14 mouse cellular contexts compared by ENCODE assay signal in genomic region chr11:86623402-86624010, GRCm38 (mm10).
DNase-seq lines count a peak whose midpoint lies in the region; ATAC-seq and TF ChIP-seq lines count a peak whose summit lies in the region.
"Had no signal": no experiment of that assay in that cellular context is flagged by ENCODE, and none has a peak within 500 bp of the region (broad histone marks: within the 10 kb centered on the region; RNA-seq: fewer than 3 reads in every experiment).

No protein-coding gene starts in this region.

- H3K4me3 ChIP-seq in heart, embryonic 16.5 days (ENCODE audit: low read length), result no peak overlapping the region
- peak overlapping the region; percentile 86 for H3K4me3 ChIP-seq in megakaryocyte, embryonic 14.5 days (replicated peaks)
- no peak overlapping the region for H3K4me3 ChIP-seq in intestine, postnatal 0 days (ENCODE audit: low read depth, low read length)
- no peak overlapping the region for H3K4me3 ChIP-seq in stomach, postnatal 0 days (ENCODE audit: low read depth, low read length)
- H3K4me3 ChIP-seq: erythroblast, embryonic 14.5 days; midbrain, embryonic 13.5 days had no signal

- H3K27me3 ChIP-seq in heart, embryonic 16.5 days (ENCODE audit: control insufficient read depth, insufficient read depth, low read length), result no peaks in the 10 kb centered on the region
- H3K27me3 ChIP-seq in megakaryocyte, embryonic 14.5 days (replicated peaks), result no peaks in the 10 kb centered on the region
- H3K27me3 ChIP-seq in intestine, postnatal 0 days (replicated peaks; ENCODE audit: control insufficient read depth, insufficient read depth, low read length), result no peaks in the 10 kb centered on the region
- H3K27me3 ChIP-seq in stomach, postnatal 0 days (ENCODE audit: control insufficient read depth, insufficient read depth, low read length), result no peaks in the 10 kb centered on the region
- H3K27me3 ChIP-seq: midbrain, embryonic 13.5 days had no signal

- TF ChIP-seq EP300 in stomach, postnatal 0 days (optimal IDR thresholded peaks at IDR 0.05), result no peak

- H3K4me1 ChIP-seq in heart, embryonic 16.5 days (ENCODE audit: control insufficient read depth, insufficient read depth, low read length), result peaks cover 8% of the 10 kb centered on the region
- H3K4me1 ChIP-seq in megakaryocyte, embryonic 14.5 days, result peaks cover 87% of the 10 kb centered on the region
- H3K4me1 ChIP-seq in intestine, postnatal 0 days (replicated peaks; ENCODE audit: control insufficient read depth, insufficient read depth, low read length), result no peaks in the 10 kb centered on the region
- H3K4me1 ChIP-seq in stomach, postnatal 0 days (replicated peaks; ENCODE audit: control insufficient read depth, insufficient read depth), result no peaks in the 10 kb centered on the region

- no peak for DNase-seq in heart, adult 18-20 months
- no peak for DNase-seq in stomach, postnatal 0 days (ENCODE audit: low spot score)
- DNase-seq in layer of hippocampus, postnatal 36 days, result no peak
- DNase-seq: cerebellum, adult 18-20 months; gastrocnemius, postnatal 10 days; heart, postnatal 4 days; kidney, postnatal 10 days; right cerebral cortex, postnatal 25 days had no signal

- H3K27ac ChIP-seq in heart, embryonic 16.5 days (ENCODE audit: low read length), result peak overlapping the region; percentile 59
- peak overlapping the region; percentile 9 for H3K27ac ChIP-seq in intestine, postnatal 0 days (ENCODE audit: low read depth, low read length)
- H3K27ac ChIP-seq in stomach, postnatal 0 days (replicated peaks), result peak overlapping the region; percentile 66
- H3K27ac ChIP-seq: midbrain, embryonic 13.5 days had no signal

- H3K9me3 ChIP-seq in heart, embryonic 16.5 days (replicated peaks; ENCODE audit: control insufficient read depth, low read length), result no peaks in the 10 kb centered on the region
- no peaks in the 10 kb centered on the region for H3K9me3 ChIP-seq in megakaryocyte, embryonic 14.5 days
- H3K9me3 ChIP-seq in intestine, postnatal 0 days (ENCODE audit: control insufficient read depth), result no peaks in the 10 kb centered on the region
- no peaks in the 10 kb centered on the region for H3K9me3 ChIP-seq in stomach, postnatal 0 days (ENCODE audit: control insufficient read depth, low read length)
- H3K9me3 ChIP-seq: midbrain, embryonic 13.5 days had no signal

- no peak overlapping the region for H3K4me2 ChIP-seq in heart, embryonic 16.5 days (ENCODE audit: low read depth, low read length)
- no peak overlapping the region for H3K4me2 ChIP-seq in intestine, postnatal 0 days (replicated peaks; ENCODE audit: low read depth)
- no peak overlapping the region for H3K4me2 ChIP-seq in stomach, postnatal 0 days (replicated peaks; ENCODE audit: low read depth)
- H3K4me2 ChIP-seq: midbrain, embryonic 13.5 days had no signal

- H3K9ac ChIP-seq in heart, embryonic 16.5 days (ENCODE audit: low read length), result no peak overlapping the region
- H3K9ac ChIP-seq in intestine, postnatal 0 days (ENCODE audit: low read depth, low read length), result no peak overlapping the region
- H3K9ac ChIP-seq in stomach, postnatal 0 days (ENCODE audit: low read length), result no peak overlapping the region
- H3K9ac ChIP-seq: midbrain, embryonic 13.5 days had no signal

- no peak for TF ChIP-seq CTCF in intestine, postnatal 0 days (IDR thresholded peaks at IDR 0.05; ENCODE audit: low read depth)
- no peak for TF ChIP-seq CTCF in stomach, postnatal 0 days (IDR thresholded peaks at IDR 0.05; ENCODE audit: low read depth)

- no peak for ATAC-seq in heart, embryonic 16.5 days (replicated peaks; ENCODE audit: extremely low read depth, insufficient read depth, low FRiP score)
- no peak for ATAC-seq in megakaryocyte, adult 5-6 weeks (ENCODE audit: poor library complexity, severe bottlenecking)
- no peak for ATAC-seq in intestine, postnatal 0 days
- ATAC-seq in stomach, postnatal 0 days (ENCODE audit: low FRiP score, low TSS enrichment), result no peak
- ATAC-seq: midbrain, embryonic 13.5 days had no signal

- 79% methylated on average over 1 of the region's 1 CpGs for WGBS in heart, embryonic 16.5 days
- WGBS in intestine, postnatal 0 days, result 93% methylated on average over 1 of the region's 1 CpGs
- 91% methylated on average over 1 of the region's 1 CpGs for WGBS in stomach, postnatal 0 days

- no peaks in the 10 kb centered on the region for H3K36me3 ChIP-seq in heart, embryonic 16.5 days (ENCODE audit: control insufficient read depth, insufficient read depth)
- H3K36me3 ChIP-seq in megakaryocyte, embryonic 14.5 days (replicated peaks; ENCODE audit: low read length), result peaks cover 3% of the 10 kb centered on the region
- H3K36me3 ChIP-seq in intestine, postnatal 0 days (ENCODE audit: control insufficient read depth, insufficient read depth), result no peaks in the 10 kb centered on the region
- no peaks in the 10 kb centered on the region for H3K36me3 ChIP-seq in stomach, postnatal 0 days (ENCODE audit: control insufficient read depth, insufficient read depth, low read length)

Comparison
In these comparisons a context has a peak if more than half of its experiments do, and no peak if none do; other contexts are left out.
1. H3K27ac ChIP-seq: peak in every context shown above with its lines; median percentile 66 in stomach, postnatal 0 days; 59 in heart, embryonic 16.5 days; 9 in intestine, postnatal 0 days.